Mouse (Mus musculus): Measurements from ENCODE around the gene Ces1g. TPM values are rescaled to one million over a fixed set of nuclear protein-coding genes. Genes with fewer than 3 reads are reported as not detected.

Ces1g gene
- not detected in 2 replicates for polyA plus RNA-seq (2014; fragmentation: Nextera tagmentation; extraction: Ambion mirVana)

GRCm38 (mm10) chr8:93337207-93337606 is at the start of gene Ces1g:
Gene Ces1g (minus strand): TSS chr8:93337308.
- Histone ChIP-seq H3K4me1 (ENCODE audit: control insufficient read depth in 2 of 2, insufficient read depth in 2 of 2, low read length in 2 of 2) (no peaks in the 10 kb centered on the region), H3K9ac (ENCODE audit: low read length) (no peak within 1 kb of the TSS), H3K4me3 (ENCODE audit: control insufficient read depth in 1 of 2, insufficient read depth in 1 of 2, low read depth in 1 of 2, low read length in 2 of 2) (no peak within 1 kb of the TSS), H3K27me3 (ENCODE audit: control insufficient read depth, insufficient read depth, low read length) (no peaks in the 10 kb centered on the region), H3K27ac (replicated peaks in 1 of 2; ENCODE audit: control insufficient read depth in 1 of 2, insufficient read depth in 1 of 2, low read depth in 2 of 2, low read length in 2 of 2) (no peak within 1 kb of the TSS), H3K4me2 (ENCODE audit: low read length) (no peak within 1 kb of the TSS), H3K9me3 (ENCODE audit: control insufficient read depth, low read length) (no peaks in the 10 kb centered on the region; the same call in 1 of the 2 replicates), H3K36me3 (ENCODE audit: control insufficient read depth, insufficient read depth, low read length) (no peaks in the 10 kb centered on the region)
- ATAC-seq (ENCODE audit: insufficient number of reproducible peaks, insufficient read depth, low FRiP score, low read depth), result no peak
- WGBS, result 53% methylated on average over 3 of the region's 3 CpGs

GRCm38 (mm10) chr8:93379625-93380024 is 42.5 kb upstream of the Ces1g start, which contains the start of gene Ces1h:
Gene Ces1h (minus strand): TSS chr8:93379725.
- H3K9me3 ChIP-seq (ENCODE audit: control insufficient read depth, low read length), result no peaks in the 10 kb centered on the region
- 87% methylated on average over 4 of the region's 4 CpGs for WGBS
- no peak within 1 kb of the TSS for H3K4me2 ChIP-seq (ENCODE audit: low read length)
- H3K4me3 ChIP-seq (ENCODE audit: control insufficient read depth in 1 of 2, insufficient read depth in 1 of 2, low read depth in 1 of 2, low read length in 2 of 2), result no peak within 1 kb of the TSS
- H3K27ac ChIP-seq (replicated peaks in 1 of 2; ENCODE audit: control insufficient read depth in 1 of 2, insufficient read depth in 1 of 2, low read depth in 2 of 2, low read length in 2 of 2), result no peak within 1 kb of the TSS
- no peaks in the 10 kb centered on the region for H3K36me3 ChIP-seq (ENCODE audit: control insufficient read depth, insufficient read depth, low read length)
- no peaks in the 10 kb centered on the region; a peak in 1 of 4 replicates for H3K4me1 ChIP-seq (ENCODE audit: control insufficient read depth in 2 of 2, insufficient read depth in 2 of 2, low read length in 2 of 2)
- ATAC-seq (ENCODE audit: insufficient number of reproducible peaks, insufficient read depth, low FRiP score, low read depth), result no peak
- H3K27me3 ChIP-seq (ENCODE audit: control insufficient read depth, insufficient read depth, low read length), result no peaks in the 10 kb centered on the region
- no peak within 1 kb of the TSS for H3K9ac ChIP-seq (ENCODE audit: low read length)

GRCm38 (mm10) chr8:93369481-93369880 is 32.4 kb upstream of the Ces1g start:
- H3K27me3 ChIP-seq (ENCODE audit: control insufficient read depth, insufficient read depth, low read length), result no peaks in the 10 kb centered on the region
- no peaks in the 10 kb centered on the region for H3K4me1 ChIP-seq (ENCODE audit: control insufficient read depth in 2 of 2, insufficient read depth in 2 of 2, low read length in 2 of 2)
- ATAC-seq (ENCODE audit: insufficient number of reproducible peaks, insufficient read depth, low FRiP score, low read depth), result no peak
- H3K27ac ChIP-seq (replicated peaks in 1 of 2; ENCODE audit: control insufficient read depth in 1 of 2, insufficient read depth in 1 of 2, low read depth in 2 of 2, low read length in 2 of 2), result no peak overlapping the region
- H3K4me3 ChIP-seq (ENCODE audit: control insufficient read depth in 1 of 2, insufficient read depth in 1 of 2, low read depth in 1 of 2, low read length in 2 of 2), result no peak overlapping the region
- H3K36me3 ChIP-seq (ENCODE audit: control insufficient read depth, insufficient read depth, low read length), result no peaks in the 10 kb centered on the region
- no peaks in the 10 kb centered on the region for H3K9me3 ChIP-seq (ENCODE audit: control insufficient read depth, low read length)
- H3K9ac ChIP-seq (ENCODE audit: low read length), result no peak overlapping the region
- H3K4me2 ChIP-seq (ENCODE audit: low read length), result no peak overlapping the region
- WGBS, result 41% methylated on average over 2 of the region's 2 CpGs

GRCm38 (mm10) chr8:93360113-93360512 is 23.0 kb upstream of the Ces1g start:
- Histone ChIP-seq H3K27ac (replicated peaks in 1 of 2; ENCODE audit: control insufficient read depth in 1 of 2, insufficient read depth in 1 of 2, low read depth in 2 of 2, low read length in 2 of 2) (no peak overlapping the region), H3K4me1 (ENCODE audit: control insufficient read depth in 2 of 2, insufficient read depth in 2 of 2, low read length in 2 of 2) (no peaks in the 10 kb centered on the region), H3K4me2 (ENCODE audit: low read length) (no peak overlapping the region), H3K9me3 (ENCODE audit: control insufficient read depth, low read length) (no peaks in the 10 kb centered on the region), H3K27me3 (ENCODE audit: control insufficient read depth, insufficient read depth, low read length) (no peaks in the 10 kb centered on the region), H3K9ac (ENCODE audit: low read length) (no peak overlapping the region), H3K4me3 (ENCODE audit: control insufficient read depth in 1 of 2, insufficient read depth in 1 of 2, low read depth in 1 of 2, low read length in 2 of 2) (no peak overlapping the region), H3K36me3 (ENCODE audit: control insufficient read depth, insufficient read depth, low read length) (no peaks in the 10 kb centered on the region)
- no peak for ATAC-seq (ENCODE audit: insufficient number of reproducible peaks, insufficient read depth, low FRiP score, low read depth)

GRCm38 (mm10) chr8:93339531-93339930 is 2.4 kb upstream of the Ces1g start:
- WGBS, result 85% methylated on average over 2 of the region's 2 CpGs
- ATAC-seq (ENCODE audit: insufficient number of reproducible peaks, insufficient read depth, low FRiP score, low read depth), result no peak
- no peak overlapping the region for H3K27ac ChIP-seq (replicated peaks in 1 of 2; ENCODE audit: control insufficient read depth in 1 of 2, insufficient read depth in 1 of 2, low read depth in 2 of 2, low read length in 2 of 2)

GRCm38 (mm10) chr8:93332703-93333102 is 4.4 kb downstream of the Ces1g start:
- H3K4me2 ChIP-seq (ENCODE audit: low read length), result no peak overlapping the region
- no peaks in the 10 kb centered on the region for H3K9me3 ChIP-seq (ENCODE audit: control insufficient read depth, low read length)
- 81% methylated on average over 1 of the region's 1 CpGs for WGBS
- no peaks in the 10 kb centered on the region for H3K27me3 ChIP-seq (ENCODE audit: control insufficient read depth, insufficient read depth, low read length)
- H3K4me3 ChIP-seq (ENCODE audit: control insufficient read depth in 1 of 2, insufficient read depth in 1 of 2, low read depth in 1 of 2, low read length in 2 of 2), result no peak overlapping the region
- no peak overlapping the region for H3K9ac ChIP-seq (ENCODE audit: low read length)
- no peak for ATAC-seq (ENCODE audit: insufficient number of reproducible peaks, insufficient read depth, low FRiP score, low read depth)
- H3K27ac ChIP-seq (replicated peaks in 1 of 2; ENCODE audit: control insufficient read depth in 1 of 2, insufficient read depth in 1 of 2, low read depth in 2 of 2, low read length in 2 of 2), result no peak overlapping the region
- H3K4me1 ChIP-seq (ENCODE audit: control insufficient read depth in 2 of 2, insufficient read depth in 2 of 2, low read length in 2 of 2), result no peaks in the 10 kb centered on the region
- H3K36me3 ChIP-seq (ENCODE audit: control insufficient read depth, insufficient read depth, low read length), result no peaks in the 10 kb centered on the region

More at GRCm38 (mm10) chr8:93339531-93339930, 2.4 kb upstream of the Ces1g start:
- Histone ChIP-seq H3K36me3 (ENCODE audit: control insufficient read depth, insufficient read depth, low read length) (no peaks in the 10 kb centered on the region), H3K9ac (ENCODE audit: low read length) (no peak overlapping the region), H3K27me3 (ENCODE audit: control insufficient read depth, insufficient read depth, low read length) (no peaks in the 10 kb centered on the region), H3K4me3 (ENCODE audit: control insufficient read depth in 1 of 2, insufficient read depth in 1 of 2, low read depth in 1 of 2, low read length in 2 of 2) (no peak overlapping the region), H3K4me1 (ENCODE audit: control insufficient read depth in 2 of 2, insufficient read depth in 2 of 2, low read length in 2 of 2) (no peaks in the 10 kb centered on the region), H3K4me2 (ENCODE audit: low read length) (no peak overlapping the region), H3K9me3 (ENCODE audit: control insufficient read depth, low read length) (no peaks in the 10 kb centered on the region; the same call in 1 of the 2 replicates)

- H3K4me3 ChIP-seq (ENCODE audit: control insufficient read depth in 1 of 2, insufficient read depth in 1 of 2, low read depth in 1 of 2, low read length in 2 of 2), result no peak overlapping the region
- H3K4me1 ChIP-seq (ENCODE audit: control insufficient read depth in 2 of 2, insufficient read depth in 2 of 2, low read length in 2 of 2), result no peaks in the 10 kb centered on the region
- WGBS, result 83% methylated on average over 2 of the region's 2 CpGs
These were observed 6.0 kb downstream of the Ces1g start for GRCm38 (mm10) chr8:93331151-93331550.

GRCm38 (mm10) chr8:93325123-93325522 is 12.0 kb downstream of the Ces1g start:
- no peaks in the 10 kb centered on the region for H3K36me3 ChIP-seq (ENCODE audit: control insufficient read depth, insufficient read depth, low read length)
- no peak overlapping the region for H3K4me3 ChIP-seq (ENCODE audit: control insufficient read depth in 1 of 2, insufficient read depth in 1 of 2, low read depth in 1 of 2, low read length in 2 of 2)
- no peaks in the 10 kb centered on the region for H3K9me3 ChIP-seq (ENCODE audit: control insufficient read depth, low read length)
- H3K4me1 ChIP-seq (ENCODE audit: control insufficient read depth in 2 of 2, insufficient read depth in 2 of 2, low read length in 2 of 2), result no peaks in the 10 kb centered on the region
- no peaks in the 10 kb centered on the region for H3K27me3 ChIP-seq (ENCODE audit: control insufficient read depth, insufficient read depth, low read length)
- H3K4me2 ChIP-seq (ENCODE audit: low read length), result no peak overlapping the region
- H3K9ac ChIP-seq (ENCODE audit: low read length), result no peak overlapping the region
- 66% methylated on average over 2 of the region's 2 CpGs for WGBS
- ATAC-seq (ENCODE audit: insufficient number of reproducible peaks, insufficient read depth, low FRiP score, low read depth), result no peak
- no peak overlapping the region for H3K27ac ChIP-seq (replicated peaks in 1 of 2; ENCODE audit: control insufficient read depth in 1 of 2, insufficient read depth in 1 of 2, low read depth in 2 of 2, low read length in 2 of 2)

More at GRCm38 (mm10) chr8:93331151-93331550, 6.0 kb downstream of the Ces1g start:
- no peaks in the 10 kb centered on the region for H3K27me3 ChIP-seq (ENCODE audit: control insufficient read depth, insufficient read depth, low read length)
- H3K9me3 ChIP-seq (ENCODE audit: control insufficient read depth, low read length), result no peaks in the 10 kb centered on the region
- ATAC-seq (ENCODE audit: insufficient number of reproducible peaks, insufficient read depth, low FRiP score, low read depth), result no peak
- no peaks in the 10 kb centered on the region for H3K36me3 ChIP-seq (ENCODE audit: control insufficient read depth, insufficient read depth, low read length)
- H3K4me2 ChIP-seq (ENCODE audit: low read length), result no peak overlapping the region
- no peak overlapping the region for H3K27ac ChIP-seq (replicated peaks in 1 of 2; ENCODE audit: control insufficient read depth in 1 of 2, insufficient read depth in 1 of 2, low read depth in 2 of 2, low read length in 2 of 2)
- no peak overlapping the region for H3K9ac ChIP-seq (ENCODE audit: low read length)
